Mouse (Mus musculus): ENCODE measurements around the gene Eif4ebp2. TPM values are rescaled to one million over a fixed set of nuclear protein-coding genes. Genes with fewer than 3 reads are reported as not detected.

Gene Eif4ebp2
- polyA plus RNA-seq, 1 experiment from 2014 or later: 46.8 TPM

GRCm38 (mm10) chr10:61486551-61487339 is 34.3 kb upstream of the Eif4ebp2 start:
- Histone ChIP-seq H3K27ac (replicated peaks; ENCODE audit: low read depth, low read length) (no peak overlapping the region), H3K27me3 (ENCODE audit: control insufficient read depth, insufficient read depth, low read length) (no peaks in the 10 kb centered on the region), H3K36me3 (ENCODE audit: control insufficient read depth, insufficient read depth, low read length) (no peaks in the 10 kb centered on the region), H3K4me3 (replicated peaks; ENCODE audit: low read depth, low read length) (no peak overlapping the region), H3K9me3 (ENCODE audit: control insufficient read depth, low read length) (no peaks in the 10 kb centered on the region), H3K4me2 (ENCODE audit: low read length) (no peak overlapping the region), H3K9ac (replicated peaks; ENCODE audit: low read length) (no peak overlapping the region), H3K4me1 (ENCODE audit: control insufficient read depth, insufficient read depth, low read length) (no peaks in the 10 kb centered on the region)
- no peak for DNase-seq
- no peak for ATAC-seq (ENCODE audit: low FRiP score, low TSS enrichment)
- WGBS: 87% methylated on average over 8 of the region's 8 CpGs

DNA sequence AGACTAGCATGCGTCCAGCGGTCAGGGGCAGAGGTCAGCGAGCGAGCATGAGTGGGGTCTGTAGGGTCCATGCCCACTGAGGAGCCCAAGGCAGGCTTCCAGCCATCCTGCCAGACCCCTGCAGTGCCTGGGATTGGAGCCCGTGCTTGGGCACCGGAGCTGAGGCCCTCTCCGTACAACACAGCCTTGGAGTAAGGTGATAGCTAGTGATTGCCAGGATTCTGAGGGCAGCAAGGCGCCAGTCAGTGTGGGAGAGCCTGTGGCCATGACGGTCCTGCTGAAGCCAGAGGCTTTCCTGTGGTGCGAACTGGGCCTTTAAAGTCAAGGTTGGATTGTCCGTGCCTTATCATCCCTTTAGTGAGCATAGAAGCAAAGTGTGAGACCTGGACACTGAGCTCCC is 32.3 kb upstream of the Eif4ebp2 start:
- Histone ChIP-seq H3K9me3 (ENCODE audit: control insufficient read depth, low read length) (no peaks in the 10 kb centered on the region), H3K27me3 (ENCODE audit: control insufficient read depth, insufficient read depth, low read length) (no peaks in the 10 kb centered on the region), H3K36me3 (ENCODE audit: control insufficient read depth, insufficient read depth, low read length) (no peaks in the 10 kb centered on the region), H3K9ac (replicated peaks; ENCODE audit: low read length) (no peak overlapping the region), H3K27ac (replicated peaks; ENCODE audit: low read depth, low read length) (no peak overlapping the region), H3K4me3 (replicated peaks; ENCODE audit: low read depth, low read length) (no peak overlapping the region), H3K4me1 (ENCODE audit: control insufficient read depth, insufficient read depth, low read length) (no peaks in the 10 kb centered on the region), H3K4me2 (ENCODE audit: low read length) (no peak overlapping the region)
- 88% methylated on average over 11 of the region's 11 CpGs for WGBS
- DNase-seq: no peak
- ATAC-seq (ENCODE audit: low FRiP score, low TSS enrichment): no peak

- no peak overlapping the region for H3K4me2 ChIP-seq (ENCODE audit: low read length)
- no peaks in the 10 kb centered on the region for H3K9me3 ChIP-seq (ENCODE audit: control insufficient read depth, low read length)
- 86% methylated on average over 7 of the region's 7 CpGs for WGBS
Measured at GRCm38 (mm10) chr10:61482771-61483170, 30.3 kb upstream of the Eif4ebp2 start.

GRCm38 (mm10) chr10:61480488-61480887 is 28.0 kb upstream of the Eif4ebp2 start:
- Histone ChIP-seq H3K4me3 (replicated peaks; ENCODE audit: low read depth, low read length) (no peak overlapping the region), H3K36me3 (ENCODE audit: control insufficient read depth, insufficient read depth, low read length) (no peaks in the 10 kb centered on the region), H3K27ac (replicated peaks; ENCODE audit: low read depth, low read length) (no peak overlapping the region), H3K4me1 (ENCODE audit: control insufficient read depth, insufficient read depth, low read length) (peaks cover 4% of the 10 kb centered on the region; the same call in 1 of the 2 replicates), H3K9me3 (ENCODE audit: control insufficient read depth, low read length) (no peaks in the 10 kb centered on the region), H3K4me2 (ENCODE audit: low read length) (no peak overlapping the region), H3K27me3 (ENCODE audit: control insufficient read depth, insufficient read depth, low read length) (no peaks in the 10 kb centered on the region), H3K9ac (replicated peaks; ENCODE audit: low read length) (no peak overlapping the region)
- DNase-seq (no peak), ATAC-seq (ENCODE audit: low FRiP score, low TSS enrichment) (no peak)
- 81% methylated on average over 1 of the region's 1 CpGs for whole genome bisulfite sequencing

More at GRCm38 (mm10) chr10:61482771-61483170, 30.3 kb upstream of the Eif4ebp2 start:
- no peaks in the 10 kb centered on the region for H3K27me3 ChIP-seq (ENCODE audit: control insufficient read depth, insufficient read depth, low read length)
- no peaks in the 10 kb centered on the region for H3K36me3 ChIP-seq (ENCODE audit: control insufficient read depth, insufficient read depth, low read length)
- H3K4me3 ChIP-seq (replicated peaks; ENCODE audit: low read depth, low read length): no peak overlapping the region
- no peaks in the 10 kb centered on the region for H3K4me1 ChIP-seq (ENCODE audit: control insufficient read depth, insufficient read depth, low read length)
- no peak overlapping the region for H3K27ac ChIP-seq (replicated peaks; ENCODE audit: low read depth, low read length)
- ATAC-seq (ENCODE audit: low FRiP score, low TSS enrichment): no peak
- H3K9ac ChIP-seq (replicated peaks; ENCODE audit: low read length): no peak overlapping the region
- no peak for DNase-seq

DNA sequence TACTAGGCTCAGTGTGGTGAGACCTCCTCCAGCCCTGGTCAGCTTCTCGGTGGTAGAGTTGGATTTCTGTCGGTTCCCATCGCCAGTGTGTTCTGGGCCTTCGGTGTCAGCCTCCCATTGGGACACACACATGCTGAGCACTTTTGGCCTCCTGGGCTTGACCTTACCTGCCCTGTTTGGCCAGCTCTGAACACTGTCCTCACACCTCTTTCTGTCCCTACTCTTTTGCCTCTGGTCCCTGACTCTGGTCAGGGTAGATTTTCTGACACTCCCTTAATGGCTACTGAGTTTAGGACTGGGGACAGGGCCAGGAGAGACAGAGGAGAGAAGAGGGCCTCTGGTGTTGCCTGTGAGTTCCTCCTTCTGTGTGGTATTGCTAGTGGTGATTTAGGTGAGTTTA is 27.5 kb upstream of the Eif4ebp2 start:
- Histone ChIP-seq H3K36me3 (ENCODE audit: control insufficient read depth, insufficient read depth, low read length) (no peaks in the 10 kb centered on the region), H3K4me1 (ENCODE audit: control insufficient read depth, insufficient read depth, low read length) (peaks cover 5% of the 10 kb centered on the region), H3K4me3 (replicated peaks; ENCODE audit: low read depth, low read length) (no peak overlapping the region), H3K9ac (replicated peaks; ENCODE audit: low read length) (no peak overlapping the region), H3K27me3 (ENCODE audit: control insufficient read depth, insufficient read depth, low read length) (no peaks in the 10 kb centered on the region), H3K9me3 (ENCODE audit: control insufficient read depth, low read length) (no peaks in the 10 kb centered on the region), H3K4me2 (ENCODE audit: low read length) (no peak overlapping the region), H3K27ac (replicated peaks; ENCODE audit: low read depth, low read length) (no peak overlapping the region)
- ATAC-seq (ENCODE audit: low FRiP score, low TSS enrichment): no peak
- 87% methylated on average over 4 of the region's 4 CpGs for WGBS
- no peak for DNase-seq

- no peak for ATAC-seq (ENCODE audit: low FRiP score, low TSS enrichment)
- Histone ChIP-seq H3K27ac (replicated peaks; ENCODE audit: low read depth, low read length) (no peak overlapping the region), H3K4me3 (replicated peaks; ENCODE audit: low read depth, low read length) (no peak overlapping the region), H3K27me3 (ENCODE audit: control insufficient read depth, insufficient read depth, low read length) (no peaks in the 10 kb centered on the region), H3K4me1 (ENCODE audit: control insufficient read depth, insufficient read depth, low read length) (peaks cover 10% of the 10 kb centered on the region), H3K9me3 (ENCODE audit: control insufficient read depth, low read length) (no peaks in the 10 kb centered on the region), H3K4me2 (ENCODE audit: low read length) (no peak overlapping the region), H3K36me3 (ENCODE audit: control insufficient read depth, insufficient read depth, low read length) (no peaks in the 10 kb centered on the region), H3K9ac (replicated peaks; ENCODE audit: low read length) (no peak overlapping the region)
- DNase-seq: no peak
- WGBS: 93% methylated on average over 10 of the region's 10 CpGs
Measured at GRCm38 (mm10) chr10:61479461-61479860, 27.0 kb upstream of the Eif4ebp2 start.

DNA sequence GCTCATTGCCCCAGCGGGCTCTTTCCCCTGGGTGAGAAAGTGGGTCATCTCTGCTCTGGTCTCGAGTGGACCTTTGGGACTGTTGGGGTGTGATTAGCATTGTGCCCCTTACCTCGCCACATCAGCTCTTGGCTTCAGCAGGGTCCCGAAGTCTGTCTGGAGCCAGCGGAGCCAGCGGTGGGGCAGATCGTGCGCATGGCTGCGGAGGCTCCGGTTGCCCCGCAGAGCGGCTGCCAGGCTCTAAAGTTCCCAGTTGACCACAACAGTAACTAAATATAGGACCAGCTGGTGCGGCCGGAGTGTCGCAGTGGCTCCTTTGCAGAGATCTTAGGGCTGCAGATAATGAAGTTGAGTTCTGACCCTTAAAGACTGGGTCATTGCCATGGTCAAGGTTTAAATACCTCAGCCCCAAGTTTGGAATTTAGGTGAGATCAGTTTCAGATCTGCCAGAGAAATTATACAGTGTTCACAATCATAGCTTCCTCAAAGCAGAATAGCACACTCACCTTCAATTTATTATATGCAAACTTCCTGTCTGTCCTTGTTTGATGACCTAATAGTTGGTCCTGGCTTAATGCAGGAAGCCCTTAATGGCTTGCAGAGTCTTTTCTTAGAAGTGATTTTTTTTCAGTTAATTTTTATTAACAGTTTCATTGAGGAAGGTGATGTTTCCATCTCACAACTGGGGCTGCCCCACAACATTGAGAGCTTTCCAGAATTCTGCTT is 24.1 kb upstream of the Eif4ebp2 start:
- DNase-seq: no peak
- Histone ChIP-seq H3K9ac (replicated peaks; ENCODE audit: low read length) (peak overlapping the region; percentile 81), H3K27ac (replicated peaks; ENCODE audit: low read depth, low read length) (peak overlapping the region; percentile 84), H3K9me3 (ENCODE audit: control insufficient read depth, low read length) (no peaks in the 10 kb centered on the region), H3K4me3 (replicated peaks; ENCODE audit: low read depth, low read length) (peak overlapping the region; percentile 85), H3K27me3 (ENCODE audit: control insufficient read depth, insufficient read depth, low read length) (no peaks in the 10 kb centered on the region), H3K36me3 (ENCODE audit: control insufficient read depth, insufficient read depth, low read length) (no peaks in the 10 kb centered on the region), H3K4me2 (ENCODE audit: low read length) (peak overlapping the region; percentile 95), H3K4me1 (ENCODE audit: control insufficient read depth, insufficient read depth, low read length) (peaks cover 10% of the 10 kb centered on the region)
- 3% methylated on average over 15 of the region's 15 CpGs for WGBS
- no peak for ATAC-seq (ENCODE audit: low FRiP score, low TSS enrichment)

GRCm38 (mm10) chr10:61475594-61476439 is 23.4 kb upstream of the Eif4ebp2 start, which contains the start of gene Lrrc20:
TSS of gene Lrrc20 (plus strand) at chr10:61475801.
- peak within 1 kb of the TSS; percentile 95 for H3K4me2 ChIP-seq (ENCODE audit: low read length)
- H3K9me3 ChIP-seq (ENCODE audit: control insufficient read depth, low read length): no peaks in the 10 kb centered on the region
- H3K9ac ChIP-seq (replicated peaks; ENCODE audit: low read length): peak within 1 kb of the TSS; percentile 81
- H3K27me3 ChIP-seq (ENCODE audit: control insufficient read depth, insufficient read depth, low read length): no peaks in the 10 kb centered on the region
- H3K27ac ChIP-seq (replicated peaks; ENCODE audit: low read depth, low read length): peak within 1 kb of the TSS; percentile 84
- H3K4me3 ChIP-seq (replicated peaks; ENCODE audit: low read depth, low read length): peak within 1 kb of the TSS; percentile 85
- DNase-seq (peak; percentile 98), ATAC-seq (ENCODE audit: low FRiP score, low TSS enrichment) (peak; percentile 99)
- H3K4me1 ChIP-seq (ENCODE audit: control insufficient read depth, insufficient read depth, low read length): peaks cover 10% of the 10 kb centered on the region
- no peaks in the 10 kb centered on the region for H3K36me3 ChIP-seq (ENCODE audit: control insufficient read depth, insufficient read depth, low read length)
- WGBS: under 1% methylated on average over 70 of the region's 70 CpGs
